Comparison of ENCODE assay signal across 25 mouse cellular contexts in genomic region chr15:100306201-100306600, GRCm38 (mm10). TPM values are rescaled to one million over a fixed set of nuclear protein-coding genes. Genes with fewer than 3 reads are reported as not detected.
DNase-seq lines count a peak whose midpoint lies in the region; ATAC-seq and TF ChIP-seq lines count a peak whose summit lies in the region.
"Had no signal": no experiment of that assay in that cellular context is flagged by ENCODE, and none has a peak within 500 bp of the region (broad histone marks: within the 10 kb centered on the region; RNA-seq: fewer than 3 reads in every experiment).

No protein-coding gene starts in this region.

- intact Hi-C loops in gastrocnemius, adult 2 months (cut with DNase I) = loop anchor here (10.0 kb wide), 1 partner anchor 271 kb away; the partner anchor contains the start of gene Dip2b
- intact Hi-C loops in gastrocnemius, postnatal 36 days (cut with DNase I) = no loop called here

- no peaks in the 10 kb centered on the region for H3K36me3 ChIP-seq in liver, embryonic 15.5 days (replicated peaks)
- H3K36me3 ChIP-seq: embryonic facial prominence, embryonic 12.5 days; forebrain, embryonic 10.5 days; hindbrain, embryonic 15.5 days; limb, embryonic 10.5 days had no signal

- H3K4me1 ChIP-seq in liver, embryonic 15.5 days (replicated peaks) = peaks cover 34% of the 10 kb centered on the region
- H3K4me1 ChIP-seq: embryonic facial prominence, embryonic 12.5 days had no signal

- H3K27me3 ChIP-seq in liver, embryonic 15.5 days = no peaks in the 10 kb centered on the region
- H3K27me3 ChIP-seq: embryonic facial prominence, embryonic 12.5 days; hindbrain, embryonic 15.5 days had no signal

- ATAC-seq in liver, embryonic 15.5 days (ENCODE audit: insufficient read depth) = no peak
- ATAC-seq in erythroid progenitor cell, adult 5-6 weeks (replicated peaks; ENCODE audit: low FRiP score, poor library complexity, severe bottlenecking) = no peak
- ATAC-seq: midbrain, embryonic 16.5 days had no signal

- TF ChIP-seq CTCF in gastrocnemius, adult 2 months (IDR thresholded peaks at IDR 0.05) = no peak
- TF ChIP-seq CTCF in layer of hippocampus, adult 2 months (conservative IDR thresholded peaks at IDR 0.05) = no peak

- H3K4me3 ChIP-seq in gastrocnemius, adult 2 months = peak overlapping the region; percentile 83
- peak overlapping the region; percentile 62; the same call in 1 of the 2 replicates for H3K4me3 ChIP-seq in layer of hippocampus, adult 2 months
- H3K4me3 ChIP-seq in liver, embryonic 15.5 days (replicated peaks) = peak overlapping the region; percentile 70
- H3K4me3 ChIP-seq: limb, embryonic 10.5 days had no signal

- 32% methylated on average over 2 of the region's 2 CpGs for WGBS in liver, embryonic 15.5 days (ENCODE audit: insufficient replicate concordance)

- H3K9ac ChIP-seq in liver, embryonic 15.5 days = no peak overlapping the region
- H3K9ac ChIP-seq: embryonic facial prominence, embryonic 12.5 days; hindbrain, embryonic 15.5 days had no signal

- no peak for DNase-seq in gastrocnemius, adult 2 months
- DNase-seq in gastrocnemius, postnatal 36 days = no peak
- no peak for DNase-seq in layer of hippocampus, adult 2 months (ENCODE audit: low spot score in 2 of 2)
- DNase-seq in layer of hippocampus, postnatal 10 days (ENCODE audit: low spot score in 2 of 2) = no peak
- peak; percentile 20 for DNase-seq in CD4-positive helper T cell, adult 2 months (ENCODE audit: low read depth, low spot score)
- no peak for DNase-seq in retina, embryonic 14.5 days (ENCODE audit: low spot score)
- DNase-seq: adrenal gland, postnatal 10 days; kidney, adult 8-10 months; right cerebral cortex, adult 18-20 months; spleen, adult 18-20 months; thymus, postnatal 14 days had no signal

- H3K4me2 ChIP-seq in liver, embryonic 15.5 days = peak overlapping the region; percentile 85

- H3K27ac ChIP-seq in gastrocnemius, adult 2 months = peak overlapping the region; percentile 98
- no peak overlapping the region for H3K27ac ChIP-seq in layer of hippocampus, adult 2 months
- H3K27ac ChIP-seq in liver, embryonic 15.5 days (replicated peaks) = 0 out of 2 replicates have a peak overlapping the region, but pooled peaks have one; percentile 96
- H3K27ac ChIP-seq: embryonic facial prominence, embryonic 12.5 days; forebrain, embryonic 10.5 days; hindbrain, embryonic 15.5 days; limb, embryonic 10.5 days had no signal

- H3K9me3 ChIP-seq in liver, embryonic 15.5 days (replicated peaks) = no peaks in the 10 kb centered on the region
- H3K9me3 ChIP-seq: embryonic facial prominence, embryonic 12.5 days; forebrain, embryonic 10.5 days; hindbrain, embryonic 15.5 days; limb, embryonic 10.5 days had no signal

RNA-seq across cellular contexts. Expression of gene Mettl7a1, which starts 2.3 kb away (rescaled TPM):
- total RNA-seq in gastrocnemius, adult 2 months (2021) = 10 to 100 TPM; 33.4 to 38.9 TPM
- total RNA-seq in gastrocnemius, postnatal 36 days (2021) = 10 to 100 TPM; 27.9 to 31.9 TPM
- 10 to 100 TPM; 31.5 to 36.8 TPM for total RNA-seq in layer of hippocampus, adult 2 months (2021)
- total RNA-seq in layer of hippocampus, postnatal 10 days (2021) = 10 to 100 TPM; 13.8 to 16.1 TPM
- 8.9 and 9.7 TPM in 2 replicates for polyA plus RNA-seq in liver, embryonic 15.5 days (2015; fragmentation: Nextera tagmentation; extraction: Ambion mirVana)
- 36.4 and 54.1 TPM in 2 replicates for total RNA-seq in erythroid progenitor cell, adult 5-6 weeks (2015; ENCODE audit: low replicate concordance)
- total RNA-seq in erythroid progenitor cell, adult 5-6 weeks (2017; ENCODE audit: low replicate concordance) = 117 and 127 TPM in 2 replicates

RNA-seq across cellular contexts. Expression of gene Tmprss12, which starts 25.6 kb away (rescaled TPM):
- not detected for total RNA-seq in gastrocnemius, adult 2 months (2021)
- not detected for total RNA-seq in gastrocnemius, postnatal 36 days (2021)
- not detected for total RNA-seq in layer of hippocampus, adult 2 months (2021)
- not detected for total RNA-seq in layer of hippocampus, postnatal 10 days (2021)
- polyA plus RNA-seq in liver, embryonic 15.5 days (2015; fragmentation: Nextera tagmentation; extraction: Ambion mirVana) = not detected in 2 replicates
- not detected in 2 replicates for total RNA-seq in erythroid progenitor cell, adult 5-6 weeks (2015; ENCODE audit: low replicate concordance)
- not detected in 2 replicates for total RNA-seq in erythroid progenitor cell, adult 5-6 weeks (2017; ENCODE audit: low replicate concordance)
- total RNA-seq: adrenal gland, postnatal 10 days; gastrocnemius, adult 8-10 months; heart, adult 8-10 months; heart, postnatal 25 days; megakaryocyte-erythroid progenitor cell, adult 5-6 weeks had no signal
- polyA plus RNA-seq: brain, embryonic 14.5 days; embryonic facial prominence, embryonic 12.5 days; forebrain, embryonic 10.5 days; hindbrain, embryonic 15.5 days; limb, embryonic 10.5 days; lung, embryonic 16.5 days; midbrain, embryonic 16.5 days had no signal

RNA-seq across cellular contexts. Expression of gene Mettl7a3, which starts 28.5 kb away (rescaled TPM):
- under 1 TPM; 0.31 to 0.54 TPM for total RNA-seq in gastrocnemius, adult 2 months (2021)
- total RNA-seq in gastrocnemius, postnatal 36 days (2021) = under 1 TPM; 0.17 to 0.33 TPM
- total RNA-seq in layer of hippocampus, adult 2 months (2021) = under 1 TPM; 0.33 to 0.37 TPM
- total RNA-seq in layer of hippocampus, postnatal 10 days (2021) = not detected
- polyA plus RNA-seq in liver, embryonic 15.5 days (2015; fragmentation: Nextera tagmentation; extraction: Ambion mirVana) = not detected in 2 replicates
- total RNA-seq in erythroid progenitor cell, adult 5-6 weeks (2015; ENCODE audit: low replicate concordance) = not detected in 2 replicates
- total RNA-seq in erythroid progenitor cell, adult 5-6 weeks (2017; ENCODE audit: low replicate concordance) = not detected in 2 replicates
- polyA plus RNA-seq: forebrain, embryonic 10.5 days; limb, embryonic 10.5 days; lung, embryonic 16.5 days; midbrain, embryonic 16.5 days; stomach, embryonic 14.5 days had no signal

RNA-seq across cellular contexts. Expression of gene Methig1, which starts 46.7 kb away (rescaled TPM):
- total RNA-seq in gastrocnemius, adult 2 months (2021) = not detected
- total RNA-seq in gastrocnemius, postnatal 36 days (2021) = not detected
- not detected for total RNA-seq in layer of hippocampus, adult 2 months (2021)
- not detected for total RNA-seq in layer of hippocampus, postnatal 10 days (2021)
- 0.17 and 0.25 TPM in 2 replicates for polyA plus RNA-seq in liver, embryonic 15.5 days (2015; fragmentation: Nextera tagmentation; extraction: Ambion mirVana)
- total RNA-seq in erythroid progenitor cell, adult 5-6 weeks (2015; ENCODE audit: low replicate concordance) = not detected in 2 replicates
- total RNA-seq in erythroid progenitor cell, adult 5-6 weeks (2017; ENCODE audit: low replicate concordance) = 0.91 TPM in 1 of 2 replicates, not detected in the other
- total RNA-seq: heart, postnatal 25 days; megakaryocyte-erythroid progenitor cell, adult 5-6 weeks had no signal
- polyA plus RNA-seq: brain, embryonic 14.5 days; forebrain, embryonic 10.5 days; hindbrain, embryonic 15.5 days; midbrain, embryonic 16.5 days had no signal

RNA-seq across cellular contexts. Expression of gene Mettl7a2, which starts 46.8 kb away (rescaled TPM):
- total RNA-seq in gastrocnemius, adult 2 months (2021) = under 1 TPM; 0.36 to 0.82 TPM
- total RNA-seq in gastrocnemius, postnatal 36 days (2021) = under 1 TPM; 0.20 to 0.25 TPM
- total RNA-seq in layer of hippocampus, adult 2 months (2021) = under 1 TPM in 1 of 2 experiments, not detected in 1; 0.72 TPM
- under 1 TPM in 1 of 2 experiments, not detected in 1; 0.39 TPM for total RNA-seq in layer of hippocampus, postnatal 10 days (2021)
- polyA plus RNA-seq in liver, embryonic 15.5 days (2015; fragmentation: Nextera tagmentation; extraction: Ambion mirVana) = not detected in 2 replicates
- total RNA-seq in erythroid progenitor cell, adult 5-6 weeks (2015; ENCODE audit: low replicate concordance) = not detected in 2 replicates
- total RNA-seq in erythroid progenitor cell, adult 5-6 weeks (2017; ENCODE audit: low replicate concordance) = not detected in 2 replicates
- total RNA-seq: megakaryocyte-erythroid progenitor cell, adult 5-6 weeks had no signal
- polyA plus RNA-seq: brain, embryonic 14.5 days; embryonic facial prominence, embryonic 12.5 days; forebrain, embryonic 10.5 days; hindbrain, embryonic 15.5 days; limb, embryonic 10.5 days; lung, embryonic 16.5 days; midbrain, embryonic 16.5 days; stomach, embryonic 14.5 days had no signal
